Mouse (Mus musculus): ENCODE data around the gene Nifk. TPM values are rescaled to one million over a fixed set of nuclear protein-coding genes. Genes with fewer than 3 reads are reported as not detected.

The Nifk gene
- polyA plus RNA-seq, 1 experiment from 2014 or later, result 79.7 TPM

- no peak overlapping the region for H3K4me3 ChIP-seq
- H3K9me3 ChIP-seq, result no peaks in the 10 kb centered on the region
- H3K27me3 ChIP-seq, result no peaks in the 10 kb centered on the region
- no peaks in the 10 kb centered on the region for H3K4me1 ChIP-seq
- H3K27ac ChIP-seq (replicated peaks), result no peak overlapping the region
- no peak overlapping the region for H3K4me2 ChIP-seq (replicated peaks)
- no peak overlapping the region for H3K9ac ChIP-seq (replicated peaks)
- H3K36me3 ChIP-seq, result peaks cover 45% of the 10 kb centered on the region
- ATAC-seq (ENCODE audit: low FRiP score, low read depth), result no peak
These were observed 14.2 kb downstream of the Nifk start for GRCm38 (mm10) chr1:118335847-118336246.

- no peaks in the 10 kb centered on the region for H3K27me3 ChIP-seq
- H3K4me2 ChIP-seq (replicated peaks), result no peak overlapping the region
- no peak for ATAC-seq (ENCODE audit: low FRiP score, low read depth)
- H3K4me3 ChIP-seq, result no peak overlapping the region
- H3K27ac ChIP-seq (replicated peaks), result no peak overlapping the region
- no peak overlapping the region for H3K9ac ChIP-seq (replicated peaks)
- no peaks in the 10 kb centered on the region for H3K4me1 ChIP-seq
- peaks cover 25% of the 10 kb centered on the region for H3K36me3 ChIP-seq
- WGBS, result 86% methylated on average over 5 of the region's 5 CpGs
- no peaks in the 10 kb centered on the region for H3K9me3 ChIP-seq
These were observed 16.3 kb downstream of the Nifk start for GRCm38 (mm10) chr1:118337921-118338320.

GRCm38 (mm10) chr1:118343649-118344435 is 22.2 kb downstream of the Nifk start:
- Histone ChIP-seq H3K9ac (replicated peaks) (no peak overlapping the region), H3K4me3 (no peak overlapping the region), H3K9me3 (no peaks in the 10 kb centered on the region), H3K27ac (replicated peaks) (no peak overlapping the region), H3K4me2 (replicated peaks) (no peak overlapping the region), H3K36me3 (no peaks in the 10 kb centered on the region), H3K4me1 (no peaks in the 10 kb centered on the region), H3K27me3 (no peaks in the 10 kb centered on the region)
- no peak for ATAC-seq (ENCODE audit: low FRiP score, low read depth)
- WGBS, result 49% methylated on average over 6 of the region's 6 CpGs

GRCm38 (mm10) chr1:118349922-118350321 is 28.3 kb downstream of the Nifk start:
- WGBS, result 86% methylated on average over 3 of the region's 3 CpGs
- no peaks in the 10 kb centered on the region for H3K27me3 ChIP-seq

GRCm38 (mm10) chr1:118359071-118359761 is 37.6 kb downstream of the Nifk start:
- Histone ChIP-seq H3K9me3 (no peaks in the 10 kb centered on the region), H3K36me3 (no peaks in the 10 kb centered on the region), H3K27ac (replicated peaks) (no peak overlapping the region), H3K27me3 (no peaks in the 10 kb centered on the region), H3K4me2 (replicated peaks) (no peak overlapping the region), H3K4me3 (no peak overlapping the region), H3K4me1 (no peaks in the 10 kb centered on the region), H3K9ac (replicated peaks) (no peak overlapping the region)
- ATAC-seq (ENCODE audit: low FRiP score, low read depth), result no peak
- WGBS, result 65% methylated on average over 6 of the region's 6 CpGs

More at GRCm38 (mm10) chr1:118349922-118350321, 28.3 kb downstream of the Nifk start:
- Histone ChIP-seq H3K9ac (replicated peaks) (no peak overlapping the region), H3K27ac (replicated peaks) (no peak overlapping the region), H3K36me3 (no peaks in the 10 kb centered on the region), H3K4me1 (no peaks in the 10 kb centered on the region), H3K4me3 (no peak overlapping the region), H3K4me2 (replicated peaks) (no peak overlapping the region), H3K9me3 (no peaks in the 10 kb centered on the region)
- ATAC-seq (ENCODE audit: low FRiP score, low read depth), result no peak

- Histone ChIP-seq H3K36me3 (no peaks in the 10 kb centered on the region), H3K27me3 (no peaks in the 10 kb centered on the region), H3K4me3 (no peak overlapping the region), H3K4me2 (replicated peaks) (no peak overlapping the region), H3K4me1 (no peaks in the 10 kb centered on the region), H3K27ac (replicated peaks) (no peak overlapping the region), H3K9ac (replicated peaks) (no peak overlapping the region), H3K9me3 (no peaks in the 10 kb centered on the region)
- WGBS, result 90% methylated on average over 1 of the region's 1 CpGs
- no peak for ATAC-seq (ENCODE audit: low FRiP score, low read depth)
These were observed 46.3 kb downstream of the Nifk start for GRCm38 (mm10) chr1:118367970-118368369.

GRCm38 (mm10) chr1:118368721-118369461 is 47.3 kb downstream of the Nifk start:
- Histone ChIP-seq H3K4me3 (no peak overlapping the region), H3K9me3 (no peaks in the 10 kb centered on the region), H3K27me3 (no peaks in the 10 kb centered on the region), H3K27ac (replicated peaks) (no peak overlapping the region), H3K4me1 (no peaks in the 10 kb centered on the region), H3K4me2 (replicated peaks) (no peak overlapping the region), H3K9ac (replicated peaks) (no peak overlapping the region), H3K36me3 (no peaks in the 10 kb centered on the region)
- 66% methylated on average over 3 of the region's 3 CpGs for WGBS
- no peak for ATAC-seq (ENCODE audit: low FRiP score, low read depth)

GRCm38 (mm10) chr1:118377784-118378183 is 56.1 kb downstream of the Nifk start:
- no peaks in the 10 kb centered on the region for H3K27me3 ChIP-seq
- 84% methylated on average over 5 of the region's 5 CpGs for WGBS
- no peak overlapping the region for H3K4me3 ChIP-seq
- H3K9ac ChIP-seq (replicated peaks), result no peak overlapping the region
- no peak overlapping the region for H3K27ac ChIP-seq (replicated peaks)
- no peaks in the 10 kb centered on the region for H3K36me3 ChIP-seq
- no peak for ATAC-seq (ENCODE audit: low FRiP score, low read depth)
- no peaks in the 10 kb centered on the region for H3K9me3 ChIP-seq
- no peak overlapping the region for H3K4me2 ChIP-seq (replicated peaks)
- no peaks in the 10 kb centered on the region for H3K4me1 ChIP-seq

- 79% methylated on average over 8 of the region's 8 CpGs for WGBS
- no peak for ATAC-seq (ENCODE audit: low FRiP score, low read depth)
- Histone ChIP-seq H3K9ac (replicated peaks) (no peak overlapping the region), H3K27ac (replicated peaks) (no peak overlapping the region), H3K9me3 (no peaks in the 10 kb centered on the region), H3K4me1 (no peaks in the 10 kb centered on the region), H3K36me3 (no peaks in the 10 kb centered on the region), H3K4me3 (no peak overlapping the region), H3K27me3 (no peaks in the 10 kb centered on the region), H3K4me2 (replicated peaks) (no peak overlapping the region)
These were observed 58.6 kb downstream of the Nifk start for GRCm38 (mm10) chr1:118380105-118380786.
